Mouse (Mus musculus) heart, embryonic 13.5 days (tissue): ENCODE data around the gene Msx2. TPM values are rescaled to one million over a fixed set of nuclear protein-coding genes. Genes with fewer than 3 reads are reported as not detected.

Experiments used
- ATAC-seq: fragments of 200-750 bp; cut with Nextera tagmentation; 2 replicates; pipeline ENCODE4 v1.8.0; 2017; ENCODE audit warnings: moderate TSS enrichment; ENCODE audit not compliant: insufficient number of reproducible peaks, low FRiP score, low TSS enrichment; ENCODE audit errors: extremely low read depth
- H3K27ac ChIP-seq: fragments of 300-500 bp; sonication (generic); replicated peaks from 2 replicates; pipeline ENCODE4 v1.5.1; 2015; ENCODE audit warnings: moderate library complexity, mild to moderate bottlenecking, inconsistent platforms
- H3K27me3 ChIP-seq: fragments of 300-500 bp; sonication (generic); replicated peaks from 2 replicates; pipeline ENCODE4 v1.6.1; 2015; ENCODE audit warnings: mild to moderate bottlenecking, inconsistent platforms
- H3K36me3 ChIP-seq: fragments of 300-500 bp; sonication (generic); 2 replicates; pipeline ENCODE4 v1.6.1; 2015; ENCODE audit warnings: mild to moderate bottlenecking, inconsistent platforms
- H3K4me1 ChIP-seq: fragments of 300-500 bp; sonication (generic); 2 replicates; pipeline ENCODE4 v1.6.1; 2015; ENCODE audit warnings: inconsistent platforms
- H3K4me2 ChIP-seq: fragments of 300-500 bp; sonication (generic); 2 replicates; pipeline ENCODE4 v1.6.1; 2015; ENCODE audit warnings: inconsistent platforms, mild to moderate bottlenecking, moderate library complexity
- H3K4me3 ChIP-seq: fragments of 300-500 bp; sonication (generic); 2 replicates; pipeline ENCODE4 v1.5.1; 2015; ENCODE audit warnings: moderate library complexity, mild to moderate bottlenecking, inconsistent platforms
- H3K9ac ChIP-seq: fragments of 300-500 bp; sonication (generic); 2 replicates; pipeline ENCODE4 v1.6.1; 2015; ENCODE audit warnings: inconsistent platforms, mild to moderate bottlenecking, moderate library complexity
- H3K9me3 ChIP-seq: fragments of 300-500 bp; sonication (generic); 2 replicates; pipeline ENCODE4 v1.6.1; 2016; ENCODE audit warnings: inconsistent platforms
- WGBS: fragments of 180-500 bp; shearing (Covaris S2); methylation state at CpG from one replicate; pipeline ENCODE4 v1.1.7; 2015; ENCODE audit warnings: mixed read lengths; 5-methylcytosine and 5-hydroxymethylcytosine counted together
- polyA plus RNA-seq: library from polyadenylated mRNA; unstranded; fragments of >200 nt; fragmentation: Nextera tagmentation; extraction: Ambion mirVana; gene quantifications from 2 replicates; pipeline ENCODE4 v1.2.1, GENCODE M21; 2015

Gene Msx2
- 3.6 and 4.4 TPM in 2 replicates for polyA plus RNA-seq

GRCm38 (mm10) chr13:53472614-53473124 lies at the start of gene Msx2:
TSS of gene Msx2 (minus strand) at chr13:53473074.
- WGBS: under 1% methylated on average over 38 of the region's 38 CpGs

GRCm38 (mm10) chr13:53521468-53521867 lies 48.6 kb upstream of the Msx2 start:
- Histone ChIP-seq H3K4me1 (peaks cover 40% of the 10 kb centered on the region), H3K27ac (0 out of 2 replicates have a peak overlapping the region, but pooled peaks have one; percentile 38), H3K9me3 (peaks cover 1% of the 10 kb centered on the region; the same call in 1 of the 2 replicates), H3K4me3 (no peak overlapping the region), H3K27me3 (no peaks in the 10 kb centered on the region), H3K36me3 (no peaks in the 10 kb centered on the region), H3K4me2 (no peak overlapping the region), H3K9ac (no peak overlapping the region)
- WGBS: 41% methylated on average over 3 of the region's 3 CpGs
- ATAC-seq: no peak

More at GRCm38 (mm10) chr13:53472614-53473124, at the start of gene Msx2:
- peak within 1 kb of the TSS; percentile 84 for H3K9ac ChIP-seq
- ATAC-seq: peak; percentile 64; the same call in 1 of the 2 replicates
- H3K36me3 ChIP-seq: no peaks in the 10 kb centered on the region
- H3K27ac ChIP-seq: peak within 1 kb of the TSS; percentile 80
- H3K9me3 ChIP-seq: no peaks in the 10 kb centered on the region
- peak within 1 kb of the TSS; percentile 95 for H3K4me2 ChIP-seq
- peak within 1 kb of the TSS; percentile 75 for H3K4me3 ChIP-seq
- H3K27me3 ChIP-seq: peaks cover 99% of the 10 kb centered on the region
- peaks cover 31% of the 10 kb centered on the region for H3K4me1 ChIP-seq

GRCm38 (mm10) chr13:53520343-53520937 lies 47.6 kb upstream of the Msx2 start:
- no peak for ATAC-seq
- no peaks in the 10 kb centered on the region for H3K27me3 ChIP-seq
- no peak overlapping the region for H3K9ac ChIP-seq
- H3K9me3 ChIP-seq: peaks cover 11% of the 10 kb centered on the region; the same call in 1 of the 2 replicates
- WGBS: 58% methylated on average over 12 of the region's 12 CpGs
- H3K4me2 ChIP-seq: no peak overlapping the region
- H3K36me3 ChIP-seq: no peaks in the 10 kb centered on the region
- H3K27ac ChIP-seq: no peak overlapping the region
- H3K4me1 ChIP-seq: peaks cover 38% of the 10 kb centered on the region
- H3K4me3 ChIP-seq: no peak overlapping the region

GRCm38 (mm10) chr13:53519727-53520126 lies 46.9 kb upstream of the Msx2 start:
- ATAC-seq: no peak
- peaks cover 31% of the 10 kb centered on the region for H3K4me1 ChIP-seq
- H3K36me3 ChIP-seq: no peaks in the 10 kb centered on the region
- H3K27ac ChIP-seq: no peak overlapping the region
- H3K9ac ChIP-seq: no peak overlapping the region
- H3K9me3 ChIP-seq: peaks cover 13% of the 10 kb centered on the region; the same call in 1 of the 2 replicates
- H3K4me3 ChIP-seq: no peak overlapping the region
- no peaks in the 10 kb centered on the region for H3K27me3 ChIP-seq
- 68% methylated on average over 8 of the region's 8 CpGs for WGBS
- H3K4me2 ChIP-seq: no peak overlapping the region

- no peak overlapping the region for H3K9ac ChIP-seq
- peaks cover 17% of the 10 kb centered on the region; the same call in 1 of the 2 replicates for H3K9me3 ChIP-seq
- H3K27me3 ChIP-seq: no peaks in the 10 kb centered on the region
- no peak overlapping the region for H3K4me2 ChIP-seq
- H3K36me3 ChIP-seq: no peaks in the 10 kb centered on the region
- ATAC-seq: no peak
- WGBS: 54% methylated on average over 4 of the region's 4 CpGs
- H3K4me3 ChIP-seq: no peak overlapping the region
- peaks cover 26% of the 10 kb centered on the region for H3K4me1 ChIP-seq
- H3K27ac ChIP-seq: no peak overlapping the region
Measured at GRCm38 (mm10) chr13:53518306-53518705, 45.4 kb upstream of the Msx2 start.

- Histone ChIP-seq H3K4me1 (peaks cover 2% of the 10 kb centered on the region; the same call in 1 of the 2 replicates), H3K4me3 (no peak overlapping the region), H3K4me2 (no peak overlapping the region), H3K9me3 (peaks cover 23% of the 10 kb centered on the region; the same call in 1 of the 2 replicates), H3K27me3 (no peaks in the 10 kb centered on the region), H3K27ac (no peak overlapping the region), H3K9ac (no peak overlapping the region), H3K36me3 (no peaks in the 10 kb centered on the region)
- no peak; the same call in 1 of the 2 replicates for ATAC-seq
Measured at GRCm38 (mm10) chr13:53514574-53514973, 41.7 kb upstream of the Msx2 start.

GRCm38 (mm10) chr13:53511366-53511765 lies 38.5 kb upstream of the Msx2 start:
- H3K9ac ChIP-seq: no peak overlapping the region
- no peak overlapping the region for H3K27ac ChIP-seq
- no peak for ATAC-seq
- no peaks in the 10 kb centered on the region for H3K4me1 ChIP-seq
- peaks cover 21% of the 10 kb centered on the region; the same call in 1 of the 2 replicates for H3K9me3 ChIP-seq
- no peak overlapping the region for H3K4me2 ChIP-seq
- no peaks in the 10 kb centered on the region for H3K36me3 ChIP-seq
- H3K4me3 ChIP-seq: no peak overlapping the region
- no peaks in the 10 kb centered on the region for H3K27me3 ChIP-seq
- 74% methylated on average over 2 of the region's 2 CpGs for WGBS

GRCm38 (mm10) chr13:53502406-53502805 lies 29.5 kb upstream of the Msx2 start:
- no peak overlapping the region for H3K27ac ChIP-seq
- WGBS: 40% methylated on average over 6 of the region's 6 CpGs
- H3K4me2 ChIP-seq: no peak overlapping the region
- ATAC-seq: no peak
- H3K4me3 ChIP-seq: no peak overlapping the region
- H3K4me1 ChIP-seq: peaks cover 12% of the 10 kb centered on the region
- H3K27me3 ChIP-seq: no peaks in the 10 kb centered on the region
- H3K9me3 ChIP-seq: no peaks in the 10 kb centered on the region
- no peaks in the 10 kb centered on the region for H3K36me3 ChIP-seq
- H3K9ac ChIP-seq: no peak overlapping the region

- Histone ChIP-seq H3K4me1 (peaks cover 12% of the 10 kb centered on the region), H3K4me2 (peak overlapping the region; percentile 41), H3K27ac (no peak overlapping the region), H3K4me3 (no peak overlapping the region), H3K9me3 (no peaks in the 10 kb centered on the region), H3K36me3 (no peaks in the 10 kb centered on the region), H3K9ac (no peak overlapping the region), H3K27me3 (no peaks in the 10 kb centered on the region)
- no peak for ATAC-seq
- WGBS: 15% methylated on average over 10 of the region's 10 CpGs
Measured at GRCm38 (mm10) chr13:53501561-53502253, 28.8 kb upstream of the Msx2 start.

GRCm38 (mm10) chr13:53501057-53501456 lies 28.2 kb upstream of the Msx2 start:
- Histone ChIP-seq H3K4me3 (no peak overlapping the region), H3K36me3 (no peaks in the 10 kb centered on the region), H3K4me2 (no peak overlapping the region), H3K4me1 (peaks cover 12% of the 10 kb centered on the region), H3K9ac (no peak overlapping the region), H3K27me3 (no peaks in the 10 kb centered on the region), H3K27ac (no peak overlapping the region), H3K9me3 (no peaks in the 10 kb centered on the region)
- no peak for ATAC-seq
- 36% methylated on average over 3 of the region's 3 CpGs for whole genome bisulfite sequencing

GRCm38 (mm10) chr13:53486512-53486911 lies 13.6 kb upstream of the Msx2 start:
- no peak overlapping the region for H3K4me3 ChIP-seq
- WGBS: 65% methylated on average over 4 of the region's 4 CpGs
- ATAC-seq: no peak
- H3K27me3 ChIP-seq: peaks cover 18% of the 10 kb centered on the region
- H3K9me3 ChIP-seq: no peaks in the 10 kb centered on the region
- no peak overlapping the region for H3K9ac ChIP-seq
- no peaks in the 10 kb centered on the region for H3K4me1 ChIP-seq
- no peak overlapping the region for H3K27ac ChIP-seq
- H3K4me2 ChIP-seq: no peak overlapping the region
- H3K36me3 ChIP-seq: no peaks in the 10 kb centered on the region
